Mouse (Mus musculus) mesoderm, embryonic 11.5 days (tissue): ENCODE data around the gene Plaa.
A peak's percentile ranks its signal among the peaks of the same experiment; 100 is the strongest.

ENCODE experiments used
- DNase-seq: peaks from one replicate; pipeline ENCODE4 v3.0.0-alpha.2; 2012; ENCODE audit warnings: low read depth, low spot score

The Plaa gene

DNA sequence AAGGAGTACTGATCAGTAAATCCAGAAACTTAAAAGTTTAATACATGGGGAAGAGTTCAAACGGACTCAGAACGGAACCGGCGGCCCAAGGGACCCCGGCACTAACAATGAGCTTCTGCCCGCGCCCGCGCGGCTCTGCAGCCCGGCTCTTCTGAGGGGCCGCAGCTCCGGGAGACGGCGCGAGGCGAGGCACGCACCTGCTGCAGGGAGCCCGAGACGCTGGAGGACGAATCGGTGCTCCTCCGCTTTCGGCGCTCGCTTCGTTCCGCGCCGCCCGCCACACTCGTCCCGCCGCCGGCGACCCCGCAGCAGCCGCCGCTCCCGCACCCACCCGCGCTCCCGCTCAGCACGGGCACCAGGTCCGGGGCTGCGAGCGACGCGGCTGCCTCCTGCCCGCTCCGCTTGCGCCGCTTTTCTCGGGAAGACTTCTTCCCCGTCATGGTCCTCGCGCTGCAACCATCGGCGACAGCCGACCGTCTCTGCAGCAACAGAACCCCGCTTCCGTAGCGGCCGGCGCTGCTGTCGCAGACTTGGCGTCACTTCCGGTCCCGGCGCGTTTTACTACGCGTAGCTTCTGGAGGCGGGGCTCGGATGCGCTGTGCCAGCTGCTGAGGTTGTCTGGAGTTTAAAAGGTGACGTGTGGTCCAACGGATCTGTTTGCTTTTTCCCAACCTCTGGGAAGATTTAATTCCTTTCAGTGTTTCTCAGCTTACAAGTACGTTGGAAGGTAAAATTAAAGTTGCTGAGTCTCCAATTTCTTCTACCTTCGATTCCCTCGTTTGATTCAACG, 46.6 kb downstream of the Plaa start, which contains the start of the genes Gm10306 and Caap1:
Gene Gm10306, plus strand, starts transcription at position 282 of the 790 bp plus-strand sequence.
Gene Caap1, minus strand, starts transcription at position 532 of the 790 bp plus-strand sequence.
- peak; percentile 96 for DNase-seq

DNA sequence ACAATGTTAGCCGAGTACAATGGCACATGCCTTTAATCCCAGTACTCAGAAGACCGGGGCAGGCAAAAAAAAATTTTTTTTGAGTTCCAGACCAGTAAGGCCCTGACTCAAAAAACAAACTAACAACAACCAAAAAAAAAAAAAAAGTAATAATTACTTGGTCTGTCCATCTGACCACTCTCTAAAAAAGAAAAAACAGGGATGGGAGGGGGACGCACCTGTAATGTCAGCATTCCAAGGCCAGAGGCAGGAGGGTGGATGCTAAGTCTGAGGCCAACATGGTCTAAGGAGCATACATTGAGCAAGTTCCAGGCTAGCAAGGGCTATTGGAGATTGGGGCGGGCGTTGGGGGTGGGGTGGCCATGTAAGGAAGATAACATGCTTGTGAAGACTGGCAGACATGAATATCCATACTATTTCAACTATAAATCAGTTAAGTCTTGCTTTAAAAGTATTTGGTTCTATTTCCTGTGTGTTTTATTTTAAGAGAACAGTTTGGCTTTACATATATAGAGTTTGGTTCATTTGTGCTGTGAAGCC, 48.0 kb downstream of the Plaa start:
- DNase-seq, result no peak

DNA sequence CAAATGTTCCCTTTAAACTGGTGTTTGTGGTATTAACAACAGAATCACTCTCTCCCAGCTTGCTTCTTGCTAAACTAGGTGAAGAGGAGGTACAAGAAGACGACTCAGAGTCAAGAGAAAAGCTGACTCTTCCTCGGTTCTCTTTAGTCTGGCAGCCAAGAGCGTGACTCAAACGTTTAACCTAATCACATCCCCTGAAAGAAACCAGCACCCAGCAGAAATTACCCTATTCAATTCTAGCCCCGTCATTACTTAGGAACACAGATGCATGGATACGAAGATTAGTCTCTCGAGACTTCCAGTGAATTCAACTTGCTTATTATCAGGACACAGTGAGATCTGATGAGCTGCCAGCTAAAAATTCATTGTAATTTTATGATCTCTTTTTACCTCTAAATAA, 58.7 kb downstream of the Plaa start:
- DNase-seq, result no peak

DNA sequence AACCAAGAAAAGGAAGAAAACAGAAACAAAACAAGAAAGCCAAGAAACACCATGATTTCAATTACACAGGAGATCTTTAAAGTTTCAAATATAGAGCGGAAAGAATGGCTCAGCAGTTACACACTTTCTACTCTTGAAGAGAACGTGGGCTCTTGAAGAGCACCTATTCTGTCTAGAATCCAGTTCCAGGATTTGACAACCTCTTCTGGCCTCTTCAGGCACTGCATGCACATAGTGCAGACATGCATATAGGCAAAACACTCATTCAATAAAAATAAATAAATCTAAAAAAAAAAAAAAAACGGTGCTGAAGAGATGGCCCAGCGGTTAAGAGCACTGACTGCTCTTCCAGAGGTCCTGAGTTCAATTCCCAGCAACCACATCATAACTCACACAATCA, 60.0 kb downstream of the Plaa start:
- DNase-seq, result no peak

DNA sequence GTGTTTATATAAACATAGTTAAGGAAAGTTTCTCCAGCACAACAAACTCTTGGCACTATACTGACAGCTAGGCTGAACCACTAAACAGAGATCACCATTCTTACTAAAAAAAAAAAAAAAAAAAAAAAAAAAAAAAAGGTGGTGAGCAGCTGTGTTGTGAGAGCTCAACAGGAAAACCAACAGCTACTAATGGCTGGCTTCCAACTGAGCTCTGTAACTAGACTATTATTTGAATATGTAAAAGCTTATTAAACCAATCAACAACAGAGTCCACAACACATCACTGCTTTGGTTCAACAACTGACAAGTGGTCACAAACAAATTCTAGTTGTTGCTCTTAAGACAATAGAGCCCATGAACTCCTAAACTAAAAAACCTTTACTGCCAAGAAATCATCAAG, 69.8 kb downstream of the Plaa start:
- no peak for DNase-seq

DNA sequence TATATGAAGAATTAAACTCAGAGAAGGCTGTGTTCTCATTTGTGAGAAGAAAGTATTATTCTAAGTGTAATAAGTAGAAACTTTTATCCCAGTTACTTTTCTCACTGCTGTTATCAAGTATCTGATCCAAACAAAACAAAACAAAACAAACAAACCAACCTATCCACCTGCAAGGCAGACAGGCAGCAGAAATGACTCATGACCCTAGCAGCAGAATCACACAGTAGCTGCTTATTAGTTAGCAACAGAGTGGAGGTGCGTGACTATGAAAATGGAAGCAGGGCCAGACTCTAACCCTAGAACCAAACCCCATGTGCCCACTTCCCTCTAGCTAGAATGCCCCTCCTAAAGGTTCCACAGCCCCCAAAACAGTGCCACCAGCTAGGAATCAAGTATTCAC, 73.6 kb downstream of the Plaa start:
- DNase-seq, result no peak

DNA sequence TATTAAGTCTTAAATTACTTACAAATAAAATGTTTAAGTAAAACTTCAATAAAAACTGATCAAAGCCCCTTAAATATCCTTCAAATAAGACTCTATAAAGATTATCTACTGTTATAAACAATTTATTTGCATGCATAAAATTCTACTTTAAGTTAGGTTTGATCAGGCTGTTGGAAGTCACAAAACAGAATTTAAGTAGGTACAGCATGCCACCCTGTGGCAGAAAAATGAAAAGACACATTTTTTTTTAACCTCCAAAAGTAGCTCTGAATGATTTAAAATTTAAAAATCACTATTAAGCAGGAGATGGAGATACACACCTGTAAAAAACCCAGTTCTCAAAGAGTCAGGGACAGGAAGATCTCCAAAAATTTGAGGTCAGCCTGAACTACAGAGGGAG, 79.7 kb downstream of the Plaa start:
- DNase-seq, result peak; percentile 8

DNA sequence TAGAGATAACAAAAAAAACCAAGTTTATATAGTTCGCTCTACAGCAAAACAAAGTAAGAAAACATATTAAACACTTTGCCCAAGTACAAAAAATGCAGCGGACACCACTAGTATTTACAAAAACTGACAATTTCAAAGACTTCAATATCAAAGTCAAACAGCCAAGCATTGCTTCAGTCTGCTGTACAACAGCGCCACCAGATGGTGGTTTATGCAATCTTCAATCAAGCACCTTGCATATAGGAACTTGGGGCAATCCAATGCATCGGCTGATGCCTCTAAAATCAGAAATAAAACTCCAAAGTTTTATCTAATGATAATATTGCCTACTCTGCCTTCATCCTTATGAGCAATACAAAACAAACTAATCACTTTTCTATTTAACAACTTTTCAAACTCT, 85.4 kb downstream of the Plaa start:
- DNase-seq, result peak; percentile 81
